Mouse (Mus musculus) heart, embryonic 11.5 days (tissue): Measurements from ENCODE around the gene Bzw2. TPM values are rescaled to one million over a fixed set of nuclear protein-coding genes. Genes with fewer than 3 reads are reported as not detected.

Source experiments
- ATAC-seq: fragments of 200-750 bp; cut with Nextera tagmentation; replicated peaks from 2 replicates; pipeline ENCODE4 v1.8.0; 2017; ENCODE audit warnings: moderate library complexity; ENCODE audit not compliant: insufficient number of reproducible peaks, low FRiP score, low TSS enrichment
- H3K27ac ChIP-seq: fragments of 300-500 bp; sonication (generic); 2 replicates; pipeline ENCODE4 v1.5.1; 2014; ENCODE audit warnings: mild to moderate bottlenecking, low read depth, low read length
- H3K27me3 ChIP-seq: fragments of 300-500 bp; sonication (generic); 2 replicates; pipeline ENCODE4 v1.6.1; 2014; ENCODE audit warnings: mild to moderate bottlenecking, low read length, mixed read lengths; ENCODE audit not compliant: control insufficient read depth, insufficient read depth
- H3K36me3 ChIP-seq: fragments of 300-500 bp; sonication (generic); 2 replicates; pipeline ENCODE4 v1.6.1; 2014; ENCODE audit warnings: mild to moderate bottlenecking, low read length, moderate library complexity, mixed read lengths; ENCODE audit not compliant: control insufficient read depth, insufficient read depth
- H3K4me1 ChIP-seq: fragments of 300-500 bp; sonication (generic); 2 replicates; pipeline ENCODE4 v1.6.1; 2014; ENCODE audit warnings: low read length; ENCODE audit not compliant: control insufficient read depth, insufficient read depth
- H3K4me2 ChIP-seq: fragments of 300-500 bp; sonication (generic); 2 replicates; pipeline ENCODE4 v1.6.1; 2014; ENCODE audit warnings: mild to moderate bottlenecking, moderate library complexity
- H3K4me3 ChIP-seq: fragments of 300-500 bp; sonication (generic); 2 replicates; pipeline ENCODE4 v1.5.1; 2014; ENCODE audit warnings: low read depth, low read length
- H3K9ac ChIP-seq: fragments of 300-500 bp; sonication (generic); 2 replicates; pipeline ENCODE4 v1.6.1; 2014; ENCODE audit warnings: mild to moderate bottlenecking, low read depth, low read length, moderate library complexity
- H3K9me3 ChIP-seq: fragments of 300-500 bp; sonication (generic); replicated peaks from 2 replicates; pipeline ENCODE4 v1.6.1; 2016; ENCODE audit warnings: low read length; ENCODE audit not compliant: control insufficient read depth
- WGBS: fragments of 180-500 bp; shearing (Covaris S2); extraction: QIAGEN DNeasy Blood & Tissue Kit; methylation state at CpG from one replicate; pipeline ENCODE4 v1.1.7; 2014; ENCODE audit not compliant: insufficient replicate concordance; 5-methylcytosine and 5-hydroxymethylcytosine counted together
- polyA plus RNA-seq: library from polyadenylated mRNA; unstranded; fragments of >200 nt; fragmentation: Nextera tagmentation; extraction: Ambion mirVana; gene quantifications from 2 replicates; pipeline ENCODE4 v1.2.1, GENCODE M21; 2014

Gene Bzw2
- polyA plus RNA-seq, 1 experiment from 2014 or later = 223 TPM

- Histone ChIP-seq H3K4me3 (no peak overlapping the region), H3K9ac (no peak overlapping the region), H3K27ac (peak overlapping the region; percentile 51; the same call in 1 of the 2 replicates), H3K9me3 (no peaks in the 10 kb centered on the region), H3K36me3 (no peaks in the 10 kb centered on the region), H3K27me3 (no peaks in the 10 kb centered on the region), H3K4me2 (peak overlapping the region; percentile 41), H3K4me1 (peaks cover 27% of the 10 kb centered on the region; the same call in 1 of the 2 replicates)
- no peak for ATAC-seq
- 53% methylated on average over 2 of the region's 2 CpGs for WGBS
Observed at GRCm38 (mm10) chr12:36150265-36150664, 7.6 kb downstream of the Bzw2 start.

- H3K27me3 ChIP-seq = no peaks in the 10 kb centered on the region
- no peaks in the 10 kb centered on the region for H3K36me3 ChIP-seq
- no peak overlapping the region for H3K27ac ChIP-seq
- H3K4me2 ChIP-seq = no peak overlapping the region
- H3K9me3 ChIP-seq = no peaks in the 10 kb centered on the region
- 92% methylated on average over 3 of the region's 3 CpGs for WGBS
- no peak overlapping the region for H3K9ac ChIP-seq
- no peak overlapping the region for H3K4me3 ChIP-seq
- no peak for ATAC-seq
- H3K4me1 ChIP-seq = peaks cover 16% of the 10 kb centered on the region; the same call in 1 of the 2 replicates
Observed at GRCm38 (mm10) chr12:36146230-36147011, 11.5 kb downstream of the Bzw2 start.

- no peaks in the 10 kb centered on the region for H3K4me1 ChIP-seq
- H3K27ac ChIP-seq = no peak overlapping the region
- no peaks in the 10 kb centered on the region for H3K27me3 ChIP-seq
- no peak overlapping the region for H3K9ac ChIP-seq
- H3K36me3 ChIP-seq = peaks cover 2% of the 10 kb centered on the region; the same call in 1 of the 2 replicates
- no peak for ATAC-seq
- H3K4me2 ChIP-seq = no peak overlapping the region
- no peaks in the 10 kb centered on the region for H3K9me3 ChIP-seq
- no peak overlapping the region for H3K4me3 ChIP-seq
- 92% methylated on average over 6 of the region's 6 CpGs for WGBS
Observed at GRCm38 (mm10) chr12:36140401-36140800, 17.5 kb downstream of the Bzw2 start.

GRCm38 (mm10) chr12:36137192-36137591 lies 20.7 kb downstream of the Bzw2 start:
- ATAC-seq = peak; percentile 75
- Histone ChIP-seq H3K9me3 (no peaks in the 10 kb centered on the region), H3K27ac (peak overlapping the region; percentile 75), H3K27me3 (no peaks in the 10 kb centered on the region), H3K36me3 (peaks cover 2% of the 10 kb centered on the region), H3K4me3 (no peak overlapping the region), H3K9ac (no peak overlapping the region), H3K4me1 (0 out of 2 replicates have a peak, but pooled peaks cover 4% of the 10 kb centered on the region), H3K4me2 (peak overlapping the region; percentile 5)
- WGBS = 48% methylated on average over 4 of the region's 4 CpGs

GRCm38 (mm10) chr12:36136285-36136684 lies 21.6 kb downstream of the Bzw2 start:
- no peak overlapping the region for H3K9ac ChIP-seq
- H3K36me3 ChIP-seq = peaks cover 8% of the 10 kb centered on the region
- no peak overlapping the region for H3K4me2 ChIP-seq
- H3K27me3 ChIP-seq = no peaks in the 10 kb centered on the region
- H3K27ac ChIP-seq = no peak overlapping the region
- WGBS = 88% methylated on average over 8 of the region's 8 CpGs
- no peak overlapping the region for H3K4me3 ChIP-seq
- no peak for ATAC-seq
- no peaks in the 10 kb centered on the region for H3K9me3 ChIP-seq
- H3K4me1 ChIP-seq = 0 out of 2 replicates have a peak, but pooled peaks cover 4% of the 10 kb centered on the region

- Histone ChIP-seq H3K27ac (no peak overlapping the region), H3K4me1 (0 out of 2 replicates have a peak, but pooled peaks cover 4% of the 10 kb centered on the region), H3K4me3 (no peak overlapping the region), H3K36me3 (peaks cover 6% of the 10 kb centered on the region), H3K4me2 (no peak overlapping the region), H3K9me3 (no peaks in the 10 kb centered on the region), H3K27me3 (no peaks in the 10 kb centered on the region), H3K9ac (no peak overlapping the region)
- WGBS = 79% methylated on average over 3 of the region's 3 CpGs
- no peak for ATAC-seq
Observed at GRCm38 (mm10) chr12:36135409-36135808, 22.5 kb downstream of the Bzw2 start.

- no peak overlapping the region for H3K9ac ChIP-seq
- H3K27ac ChIP-seq = no peak overlapping the region
- peaks cover 10% of the 10 kb centered on the region for H3K36me3 ChIP-seq
- H3K4me3 ChIP-seq = no peak overlapping the region
- H3K4me2 ChIP-seq = no peak overlapping the region
- WGBS = 89% methylated on average over 5 of the region's 5 CpGs
- H3K9me3 ChIP-seq = no peaks in the 10 kb centered on the region
- H3K27me3 ChIP-seq = no peaks in the 10 kb centered on the region
- 0 out of 2 replicates have a peak, but pooled peaks cover 4% of the 10 kb centered on the region for H3K4me1 ChIP-seq
- ATAC-seq = no peak
Observed at GRCm38 (mm10) chr12:36134111-36134510, 23.8 kb downstream of the Bzw2 start.

- no peaks in the 10 kb centered on the region for H3K9me3 ChIP-seq
- H3K9ac ChIP-seq = no peak overlapping the region
- H3K4me3 ChIP-seq = no peak overlapping the region
- ATAC-seq = no peak
- 83% methylated on average over 5 of the region's 5 CpGs for WGBS
- H3K4me1 ChIP-seq = 0 out of 2 replicates have a peak, but pooled peaks cover 4% of the 10 kb centered on the region
- H3K36me3 ChIP-seq = peaks cover 11% of the 10 kb centered on the region
- H3K27ac ChIP-seq = no peak overlapping the region
- H3K4me2 ChIP-seq = no peak overlapping the region
- H3K27me3 ChIP-seq = no peaks in the 10 kb centered on the region
Observed at GRCm38 (mm10) chr12:36133547-36133946, 24.3 kb downstream of the Bzw2 start.
